Mouse (Mus musculus) liver, embryonic 13.5 days (tissue): ENCODE results near the gene Crtc2. TPM values are rescaled to one million over a fixed set of nuclear protein-coding genes. Genes with fewer than 3 reads are reported as not detected.

ENCODE experiments used
- ATAC-seq: fragments of 200-750 bp; cut with Nextera tagmentation; 2 replicates; pipeline ENCODE4 v1.8.0; 2017; ENCODE audit warnings: low read depth, mild to moderate bottlenecking, moderate number of reproducible peaks, moderate library complexity
- DNase-seq: peaks from one replicate; pipeline ENCODE4 v3.0.0; 2022
- H3K27ac ChIP-seq: fragments of 300-500 bp; sonication (generic); 2 replicates; pipeline ENCODE4 v1.5.1; 2015; ENCODE audit warnings: moderate library complexity, mild to moderate bottlenecking, inconsistent platforms
- H3K27me3 ChIP-seq: fragments of 300-500 bp; sonication (generic); 2 replicates; pipeline ENCODE4 v1.6.1; 2015; ENCODE audit warnings: mild to moderate bottlenecking, inconsistent platforms
- H3K36me3 ChIP-seq: fragments of 300-500 bp; sonication (generic); 2 replicates; pipeline ENCODE4 v1.6.1; 2015; ENCODE audit warnings: mild to moderate bottlenecking, inconsistent platforms
- H3K4me1 ChIP-seq: fragments of 300-500 bp; sonication (generic); replicated peaks from 2 replicates; pipeline ENCODE4 v1.6.1; 2015; ENCODE audit warnings: inconsistent platforms
- H3K4me2 ChIP-seq: fragments of 300-500 bp; sonication (generic); 2 replicates; pipeline ENCODE4 v1.6.1; 2015; ENCODE audit warnings: inconsistent platforms, mild to moderate bottlenecking, moderate library complexity
- H3K4me3 ChIP-seq: fragments of 300-500 bp; sonication (generic); replicated peaks from 2 replicates; pipeline ENCODE4 v1.5.1; 2015; ENCODE audit warnings: mild to moderate bottlenecking, inconsistent platforms
- H3K9ac ChIP-seq: fragments of 300-500 bp; sonication (generic); 2 replicates; pipeline ENCODE4 v1.6.1; 2015; ENCODE audit warnings: mild to moderate bottlenecking, inconsistent platforms
- H3K9me3 ChIP-seq: fragments of 300-500 bp; sonication (generic); replicated peaks from 2 replicates; pipeline ENCODE4 v1.6.1; 2016; ENCODE audit warnings: inconsistent platforms
- WGBS: fragments of 180-500 bp; shearing (Covaris S2); methylation state at CpG from one replicate; pipeline ENCODE4 v1.1.7; 2015; ENCODE audit not compliant: insufficient replicate concordance; 5-methylcytosine and 5-hydroxymethylcytosine counted together
- microRNA-seq: library from miRNA; unstranded; fragments of <30 nt; microRNA quantifications from one replicate; pipeline ENCODE4, GENCODE M21; 2016
- polyA plus RNA-seq: library from polyadenylated mRNA; unstranded; fragments of >200 nt; fragmentation: Nextera tagmentation; extraction: Ambion mirVana; gene quantifications from 2 replicates; pipeline ENCODE4 v1.2.1, GENCODE M21; 2015

The Crtc2 gene
- polyA plus RNA-seq, 1 experiment from 2014 or later: 4.2 TPM

GRCm38 (mm10) chr3:90291982-90292344 lies 38.0 kb downstream of the Crtc2 start:
- H3K27me3 ChIP-seq: no peaks in the 10 kb centered on the region
- WGBS: 28% methylated on average over 2 of the region's 2 CpGs
- peak overlapping the region; percentile 77 for H3K4me2 ChIP-seq
- DNase-seq (no peak), ATAC-seq (no peak)
- peak overlapping the region; percentile 68 for H3K4me3 ChIP-seq
- peak overlapping the region; percentile 93 for H3K27ac ChIP-seq
- no peaks in the 10 kb centered on the region for H3K9me3 ChIP-seq
- H3K4me1 ChIP-seq: peaks cover 37% of the 10 kb centered on the region
- 0 out of 2 replicates have a peak, but pooled peaks cover 4% of the 10 kb centered on the region for H3K36me3 ChIP-seq
- peak overlapping the region; percentile 78 for H3K9ac ChIP-seq

GRCm38 (mm10) chr3:90292345-90293275 lies 38.6 kb downstream of the Crtc2 start, which contains the start of gene Gatad2b:
TSS of gene Gatad2b (plus strand) at chr3:90293178.
- peak within 1 kb of the TSS; percentile 95 for H3K9ac ChIP-seq
- H3K4me3 ChIP-seq: peak within 1 kb of the TSS; percentile 84
- peak; percentile 98 for DNase-seq
- H3K4me1 ChIP-seq: peaks cover 39% of the 10 kb centered on the region
- H3K4me2 ChIP-seq: peak within 1 kb of the TSS; percentile 90
- H3K36me3 ChIP-seq: 0 out of 2 replicates have a peak, but pooled peaks cover 4% of the 10 kb centered on the region
- ATAC-seq: peak; percentile 97
- WGBS: under 1% methylated on average over 47 of the region's 47 CpGs
- H3K27ac ChIP-seq: peak within 1 kb of the TSS; percentile 95
- H3K27me3 ChIP-seq: no peaks in the 10 kb centered on the region
- H3K9me3 ChIP-seq: no peaks in the 10 kb centered on the region

- Histone ChIP-seq H3K27me3 (no peaks in the 10 kb centered on the region), H3K4me2 (peak overlapping the region; percentile 90), H3K36me3 (0 out of 2 replicates have a peak, but pooled peaks cover 4% of the 10 kb centered on the region), H3K27ac (peak overlapping the region; percentile 95), H3K4me3 (peak overlapping the region; percentile 84), H3K9me3 (no peaks in the 10 kb centered on the region), H3K4me1 (peaks cover 42% of the 10 kb centered on the region), H3K9ac (peak overlapping the region; percentile 95)
- ATAC-seq (peak; percentile 34), DNase-seq (peak; percentile 40)
- 2% methylated on average over 39 of the region's 68 CpGs for WGBS
These were observed 39.5 kb downstream of the Crtc2 start for GRCm38 (mm10) chr3:90293352-90294063.

GRCm38 (mm10) chr3:90294064-90294440 lies 40.1 kb downstream of the Crtc2 start:
- DNase-seq (no peak), ATAC-seq (no peak)
- peak overlapping the region; percentile 95 for H3K9ac ChIP-seq
- H3K36me3 ChIP-seq: 0 out of 2 replicates have a peak, but pooled peaks cover 4% of the 10 kb centered on the region
- peak overlapping the region; percentile 84 for H3K4me3 ChIP-seq
- H3K27ac ChIP-seq: peak overlapping the region; percentile 95
- WGBS: 5% methylated on average over 11 of the region's 11 CpGs
- peaks cover 43% of the 10 kb centered on the region for H3K4me1 ChIP-seq
- H3K27me3 ChIP-seq: no peaks in the 10 kb centered on the region
- no peaks in the 10 kb centered on the region for H3K9me3 ChIP-seq
- peak overlapping the region; percentile 90 for H3K4me2 ChIP-seq

- Histone ChIP-seq H3K4me2 (peak overlapping the region; percentile 90), H3K4me1 (peaks cover 49% of the 10 kb centered on the region), H3K4me3 (peak overlapping the region; percentile 84), H3K27me3 (no peaks in the 10 kb centered on the region), H3K27ac (peak overlapping the region; percentile 95), H3K9ac (peak overlapping the region; percentile 95), H3K36me3 (0 out of 2 replicates have a peak, but pooled peaks cover 4% of the 10 kb centered on the region), H3K9me3 (no peaks in the 10 kb centered on the region)
- WGBS: 43% methylated on average over 2 of the region's 2 CpGs
- DNase-seq: no peak
- no peak for ATAC-seq
These were observed 40.7 kb downstream of the Crtc2 start for GRCm38 (mm10) chr3:90294651-90295050.

GRCm38 (mm10) chr3:90305801-90306200 lies 51.8 kb downstream of the Crtc2 start:
- Histone ChIP-seq H3K4me2 (no peak overlapping the region), H3K4me3 (no peak overlapping the region), H3K27me3 (no peaks in the 10 kb centered on the region), H3K9me3 (no peaks in the 10 kb centered on the region), H3K9ac (no peak overlapping the region), H3K27ac (no peak overlapping the region), H3K36me3 (no peaks in the 10 kb centered on the region), H3K4me1 (peaks cover 7% of the 10 kb centered on the region)
- ATAC-seq: no peak
- no peak for DNase-seq
- 90% methylated on average over 3 of the region's 3 CpGs for WGBS

- Histone ChIP-seq H3K27me3 (no peaks in the 10 kb centered on the region), H3K9me3 (no peaks in the 10 kb centered on the region), H3K27ac (peak overlapping the region; percentile 20; the same call in 1 of the 2 replicates), H3K4me2 (no peak overlapping the region), H3K9ac (no peak overlapping the region), H3K4me1 (peaks cover 10% of the 10 kb centered on the region), H3K36me3 (0 out of 2 replicates have a peak, but pooled peaks cover 4% of the 10 kb centered on the region), H3K4me3 (no peak overlapping the region)
- no peak for DNase-seq
- ATAC-seq: no peak
These were observed 55.6 kb downstream of the Crtc2 start for GRCm38 (mm10) chr3:90309589-90309988.

GRCm38 (mm10) chr3:90313367-90313766 lies 59.4 kb downstream of the Crtc2 start:
- no peaks in the 10 kb centered on the region for H3K9me3 ChIP-seq
- DNase-seq (no peak), ATAC-seq (no peak)
- H3K9ac ChIP-seq: no peak overlapping the region
- no peak overlapping the region for H3K4me2 ChIP-seq
- no peak overlapping the region for H3K27ac ChIP-seq
- H3K36me3 ChIP-seq: 0 out of 2 replicates have a peak, but pooled peaks cover 4% of the 10 kb centered on the region
- H3K4me3 ChIP-seq: no peak overlapping the region
- H3K4me1 ChIP-seq: peaks cover 16% of the 10 kb centered on the region
- no peaks in the 10 kb centered on the region for H3K27me3 ChIP-seq

Small RNA genes within 50 kb of the gene (microRNA-seq; reads per million reads assigned to microRNA genes)
- gene Mir7012: not detected

Other genes starting within 250 kb of the Crtc2 start
- gene 4933434E20Rik, start 202.5 kb upstream of the Crtc2 start, polyA plus RNA-seq: 99.3 and 110 TPM in 2 replicates
- 72.2 and 91.6 TPM in 2 replicates for gene Ubap2l, start 201.5 kb upstream of the Crtc2 start, polyA plus RNA-seq
- gene Tpm3, start 181.5 kb upstream of the Crtc2 start, polyA plus RNA-seq: 246 and 283 TPM in 2 replicates
- gene Nup210l, start 150.0 kb upstream of the Crtc2 start, polyA plus RNA-seq: 0.05 and 0.08 TPM in 2 replicates
- 679 and 820 TPM in 2 replicates for gene Rps27, start 40.5 kb upstream of the Crtc2 start, polyA plus RNA-seq
- 5.9 and 6.0 TPM in 2 replicates for gene Rab13, start 40.5 kb upstream of the Crtc2 start, polyA plus RNA-seq
- 59.5 and 61.1 TPM in 2 replicates for gene Jtb, start 22.6 kb upstream of the Crtc2 start, polyA plus RNA-seq
- 0.36 and 0.41 TPM in 2 replicates for gene Creb3l4, start 10.7 kb upstream of the Crtc2 start, polyA plus RNA-seq
- 31.6 and 34.1 TPM in 2 replicates for gene Slc39a1, start 6.0 kb upstream of the Crtc2 start, polyA plus RNA-seq
- 1.6 and 2.0 TPM in 2 replicates for gene Dennd4b, start 11.0 kb downstream of the Crtc2 start, polyA plus RNA-seq
- gene Gatad2b, start 39.0 kb downstream of the Crtc2 start, polyA plus RNA-seq: 3.7 and 4.0 TPM in 2 replicates
- 1.5 and 1.6 TPM in 2 replicates for gene Slc27a3, start 135.8 kb downstream of the Crtc2 start, polyA plus RNA-seq
- 10.0 and 11.7 TPM in 2 replicates for gene Ints3, start 179.5 kb downstream of the Crtc2 start, polyA plus RNA-seq
- 4.0 TPM in 2 replicates for gene Npr1, start 211.7 kb downstream of the Crtc2 start, polyA plus RNA-seq
- 75.0 and 85.0 TPM in 2 replicates for gene Ilf2, start 222.0 kb downstream of the Crtc2 start, polyA plus RNA-seq
- 21.2 and 22.9 TPM in 2 replicates for gene Snapin, start 236.9 kb downstream of the Crtc2 start, polyA plus RNA-seq